Mouse (Mus musculus) cerebellum, adult (tissue): ENCODE data around the gene Polr1d.

Experiments used
- ATAC-seq: cut with Nextera tagmentation; 2 replicates; pipeline ENCODE4 v1.9.2; 2017; ENCODE audit warnings: mild to moderate bottlenecking, moderate library complexity, mixed read lengths; ENCODE audit not compliant: insufficient number of reproducible peaks, low FRiP score, low TSS enrichment

The Polr1d gene

DNA sequence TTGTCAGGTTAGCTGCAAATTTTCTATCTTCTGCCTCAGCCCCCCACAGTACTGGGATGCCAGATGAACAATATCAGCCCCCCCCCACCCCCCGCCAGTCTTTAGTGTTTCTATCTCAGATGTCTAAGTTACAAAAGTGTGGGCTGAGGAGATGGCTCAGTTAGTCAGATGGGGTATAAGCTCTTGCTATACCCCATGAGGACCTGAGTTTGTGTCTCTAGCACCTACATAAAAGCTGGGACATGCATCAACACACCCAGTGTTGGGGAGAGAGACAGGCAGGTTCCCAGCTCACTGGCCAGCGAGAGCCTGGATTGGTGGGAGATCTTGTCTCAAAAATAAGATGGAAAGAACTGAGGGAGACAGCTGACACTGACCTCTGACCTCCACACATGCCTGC lies 52.6 kb downstream of the Polr1d start:
- ATAC-seq = no peak

DNA sequence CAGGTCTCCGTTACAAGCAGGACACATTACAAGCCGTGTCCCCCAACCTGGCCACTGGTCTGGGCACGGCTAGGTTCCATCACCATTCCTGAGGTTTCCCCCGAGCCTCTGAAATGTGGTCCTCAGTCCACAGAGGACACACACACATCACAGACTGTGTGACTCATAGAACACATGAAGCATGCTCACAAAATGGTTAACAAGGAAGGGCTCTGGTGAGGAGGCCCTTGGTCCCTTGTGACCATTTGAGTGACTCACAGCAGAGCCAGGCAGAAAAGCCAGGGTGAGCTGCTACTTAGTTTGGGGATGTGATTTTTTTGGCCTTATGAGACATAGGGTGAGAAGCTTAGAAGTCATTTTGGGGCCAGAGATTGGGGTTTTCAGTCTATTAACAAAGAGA lies 55.1 kb downstream of the Polr1d start:
- ATAC-seq = no peak

DNA sequence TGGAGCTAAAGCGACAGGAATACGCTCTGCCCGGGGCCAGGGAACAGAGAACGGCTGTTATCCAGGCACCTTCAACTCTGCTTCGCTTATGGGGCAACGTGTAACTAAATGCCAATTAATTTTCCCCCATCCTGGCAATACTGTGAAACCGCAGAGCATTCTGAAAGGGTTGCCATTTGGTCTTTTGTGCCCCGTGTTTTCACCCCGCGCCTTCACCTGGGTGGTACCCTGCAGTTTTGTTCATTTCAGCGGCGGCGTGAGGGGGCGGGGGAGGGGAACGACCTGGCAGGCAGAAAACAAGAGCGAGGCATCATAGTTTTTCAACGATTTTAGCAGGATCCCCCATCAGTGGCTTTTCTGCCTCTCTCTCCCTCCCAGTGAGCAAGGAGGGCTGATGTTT lies 56.8 kb downstream of the Polr1d start:
- no peak for ATAC-seq

- no peak for ATAC-seq
These were observed 57.7 kb downstream of the Polr1d start for GRCm38 (mm10) chr5:147134341-147135088.

DNA sequence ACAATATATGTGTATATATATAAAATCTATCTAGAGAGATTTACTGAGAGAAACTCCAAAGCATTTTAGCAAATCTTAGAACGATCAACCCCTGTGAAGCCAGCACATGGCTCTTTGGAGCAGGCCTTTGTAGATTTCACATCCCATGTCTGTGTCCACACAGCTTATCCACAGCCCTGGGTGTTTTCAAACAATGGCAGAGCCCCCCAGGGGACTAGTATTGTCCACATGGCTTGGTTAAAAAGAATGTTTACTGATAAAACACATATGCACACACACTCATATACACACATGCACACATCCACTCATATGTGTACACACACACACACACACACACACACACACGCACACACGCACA lies 58.2 kb downstream of the Polr1d start:
- no peak for ATAC-seq

GRCm38 (mm10) chr5:147135994-147136393 lies 59.1 kb downstream of the Polr1d start:
- no peak for ATAC-seq

GRCm38 (mm10) chr5:147147340-147147739 lies 70.5 kb downstream of the Polr1d start:
- ATAC-seq = no peak

- ATAC-seq = no peak
These were observed 78.0 kb downstream of the Polr1d start for GRCm38 (mm10) chr5:147154806-147155371.

DNA sequence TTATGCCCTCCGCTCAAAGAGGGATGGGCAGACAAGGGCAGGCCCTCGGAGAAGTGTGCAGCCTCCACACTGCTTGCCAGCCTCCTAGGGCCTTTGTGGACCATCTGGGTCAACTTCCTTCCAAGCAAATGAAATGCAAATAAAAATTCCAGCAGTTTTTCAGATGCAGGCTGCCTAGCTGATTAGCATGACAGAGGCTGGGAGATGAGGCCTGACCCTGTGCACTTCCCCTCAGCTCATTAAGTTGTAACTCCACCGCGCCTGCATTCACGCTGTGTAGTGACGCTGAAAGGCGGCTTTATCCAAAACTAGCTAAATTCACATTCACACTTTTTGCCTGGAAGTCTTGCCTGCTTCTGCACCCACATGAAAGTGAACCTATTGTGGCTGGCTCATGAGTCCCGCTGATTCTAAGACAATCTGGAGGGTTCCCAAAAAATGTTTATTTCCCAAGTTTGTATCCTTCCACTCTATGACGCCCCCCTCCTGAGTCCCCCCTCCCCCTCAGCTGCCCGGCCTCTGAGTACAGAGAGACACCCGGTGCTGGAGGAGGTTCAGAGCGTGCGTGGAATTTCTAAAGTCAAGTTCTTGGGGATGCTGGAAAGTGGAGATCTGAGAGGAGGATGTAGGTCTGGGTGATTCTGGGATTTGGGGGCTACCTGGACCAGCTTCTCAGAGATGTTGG lies 78.7 kb downstream of the Polr1d start:
- no peak for ATAC-seq

GRCm38 (mm10) chr5:147156376-147156775 lies 79.5 kb downstream of the Polr1d start:
- no peak for ATAC-seq

DNA sequence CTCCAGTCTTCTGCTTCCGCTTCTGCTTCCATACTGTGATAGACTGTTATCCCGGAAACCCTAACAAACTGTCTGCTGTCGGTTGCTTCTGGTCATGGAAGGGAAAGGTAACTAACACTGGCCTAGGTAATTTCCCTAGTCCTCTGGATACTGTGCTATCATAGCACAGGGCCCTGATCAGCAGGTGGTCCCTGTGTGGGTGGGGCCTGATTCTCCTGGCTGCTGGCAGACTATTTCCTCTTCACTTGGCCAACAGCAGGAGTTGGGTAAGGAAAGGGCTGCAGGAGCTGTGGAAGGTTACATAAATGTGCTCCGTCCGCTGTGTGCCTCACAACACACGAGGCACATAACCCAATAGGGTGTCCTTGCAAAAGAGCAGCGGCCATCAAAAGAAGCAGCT lies 80.6 kb downstream of the Polr1d start:
- ATAC-seq = no peak

DNA sequence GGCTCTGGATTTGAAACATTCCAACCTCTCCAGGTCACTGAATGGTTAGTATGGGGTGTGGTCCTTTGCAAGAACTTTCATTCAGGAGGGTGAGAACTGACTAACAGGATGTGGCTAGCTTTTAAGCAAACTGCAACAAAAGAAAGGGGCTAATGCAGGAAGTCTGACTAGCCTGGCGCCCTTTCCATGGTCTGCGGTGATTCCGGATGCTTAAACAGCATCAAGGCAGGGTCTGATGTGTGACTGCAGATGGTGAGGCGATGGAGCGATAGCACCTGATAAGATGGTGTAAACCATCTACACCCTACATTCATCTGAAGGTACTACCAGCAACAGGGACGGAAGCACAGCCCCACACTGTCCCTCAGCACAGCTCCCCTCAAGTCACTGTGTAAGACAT lies 82.5 kb downstream of the Polr1d start:
- ATAC-seq = no peak

DNA sequence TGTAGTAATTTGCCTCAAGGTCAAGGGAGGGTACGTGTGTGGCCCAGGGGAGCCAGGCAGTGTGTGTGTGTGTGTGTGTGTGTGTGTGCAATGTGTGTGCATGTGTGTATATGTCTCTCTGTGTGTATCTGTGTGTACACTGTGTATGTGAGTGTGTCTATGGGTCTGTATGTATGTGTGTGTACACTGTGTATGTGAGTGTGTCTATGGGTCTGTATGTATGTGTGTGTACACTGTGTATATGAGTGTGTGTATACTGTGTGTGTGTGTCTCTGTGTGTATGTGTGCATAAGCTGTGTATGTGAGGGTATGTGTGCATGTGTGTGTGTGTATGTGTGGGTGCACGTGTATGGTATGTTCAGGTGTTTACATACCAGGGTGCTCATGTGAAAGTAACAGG lies 82.9 kb downstream of the Polr1d start:
- ATAC-seq = no peak
